Mouse (Mus musculus) right cerebral cortex, postnatal 14 days (tissue): ENCODE measurements around the gene Tmem143.
"Not testable (repeated sequence)": the region's sequence is repeated elsewhere in the genome, so short reads cannot be mapped to it uniquely, and the experiment has no call there.

ENCODE experiments used
- DNase-seq: peaks from one replicate; pipeline ENCODE4 v3.0.0; 2022

Gene Tmem143

DNA sequence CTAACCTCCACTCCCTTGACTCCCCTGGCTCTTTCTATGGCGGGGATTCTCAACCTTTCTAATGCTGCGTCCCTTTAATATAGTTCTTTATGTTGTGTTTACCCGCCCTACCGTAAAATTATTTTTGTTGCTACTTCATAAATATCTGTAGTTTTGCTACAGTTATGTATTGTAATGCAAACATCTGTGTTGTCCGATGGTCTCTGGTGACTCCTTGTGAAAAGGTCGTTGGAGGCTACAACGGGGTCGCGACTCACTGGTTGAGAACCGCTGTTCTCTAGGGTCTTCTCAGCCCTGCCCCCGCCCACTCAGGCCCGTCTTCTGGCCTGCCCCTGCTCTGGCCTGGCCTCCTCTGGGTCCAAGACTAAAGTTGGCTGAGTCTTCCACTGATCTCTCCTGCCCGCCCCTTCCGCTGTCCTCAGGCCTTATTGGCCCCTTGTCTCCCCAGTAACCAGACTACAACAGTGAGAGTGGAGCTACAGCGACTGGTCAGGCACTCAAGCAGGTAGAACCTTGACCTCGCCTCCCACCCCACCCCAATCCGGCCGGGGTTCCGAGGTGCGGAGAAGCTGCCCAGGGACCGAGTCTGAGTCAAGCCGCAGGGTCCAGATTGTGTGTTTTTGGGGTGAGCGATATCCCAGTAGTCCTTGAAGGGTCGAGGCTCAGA lies 27.2 kb downstream of the Tmem143 start, which contains the start of gene Ccdc114:
Gene Ccdc114, plus strand, starts transcription at position 311 of the 667 bp plus-strand sequence.
- peak; percentile 42 for DNase-seq

- no peak for DNase-seq
Measured at GRCm38 (mm10) chr7:45924429-45924816, 27.7 kb downstream of the Tmem143 start.

GRCm38 (mm10) chr7:45928626-45929295 lies 32.0 kb downstream of the Tmem143 start:
- DNase-seq: no peak

- DNase-seq: no peak
Measured at GRCm38 (mm10) chr7:45929688-45930087, 32.9 kb downstream of the Tmem143 start.

DNA sequence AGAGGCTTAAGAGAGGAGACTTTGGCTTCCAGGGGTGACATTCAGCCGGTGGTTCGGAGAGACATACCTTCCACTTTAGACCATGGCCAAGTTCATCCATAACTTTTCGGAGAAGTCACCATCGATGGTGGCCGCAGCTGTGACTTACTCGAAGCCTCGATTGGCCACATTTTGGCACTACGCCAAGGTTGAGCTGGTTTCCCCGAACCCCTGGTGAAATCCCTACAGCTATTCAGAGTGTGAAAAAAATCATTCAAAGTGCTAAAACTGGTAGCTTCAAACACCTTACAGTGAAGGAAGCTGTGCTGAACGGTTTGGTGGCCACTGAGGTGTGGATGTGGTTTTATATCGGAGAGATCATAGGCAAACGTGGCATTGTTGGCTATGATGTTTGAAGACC lies 37.0 kb downstream of the Tmem143 start:
- not testable (repeated sequence) for DNase-seq

- peak; percentile 65 for DNase-seq
Measured at GRCm38 (mm10) chr7:45935114-45935513, 38.4 kb downstream of the Tmem143 start.

DNA sequence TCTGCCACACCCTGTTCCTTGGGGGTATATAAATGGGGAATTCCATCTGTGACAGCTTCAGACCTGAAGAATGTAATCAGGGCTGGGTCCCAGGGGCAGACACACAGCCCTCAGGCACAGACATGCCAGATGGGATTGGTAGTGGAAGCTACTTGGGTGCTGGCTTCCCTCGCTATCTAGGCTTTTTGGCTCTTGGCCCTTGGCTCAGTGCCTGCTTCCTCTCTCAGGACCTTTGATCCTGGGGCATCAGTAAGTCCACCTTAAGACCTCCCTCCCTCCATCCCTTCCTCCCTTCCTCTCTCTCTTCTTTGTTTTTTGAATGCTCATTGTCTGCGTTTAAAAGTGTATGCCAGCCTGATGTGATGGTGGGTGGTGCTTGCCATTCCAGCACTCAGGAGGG lies 43.1 kb downstream of the Tmem143 start:
- no peak for DNase-seq

DNA sequence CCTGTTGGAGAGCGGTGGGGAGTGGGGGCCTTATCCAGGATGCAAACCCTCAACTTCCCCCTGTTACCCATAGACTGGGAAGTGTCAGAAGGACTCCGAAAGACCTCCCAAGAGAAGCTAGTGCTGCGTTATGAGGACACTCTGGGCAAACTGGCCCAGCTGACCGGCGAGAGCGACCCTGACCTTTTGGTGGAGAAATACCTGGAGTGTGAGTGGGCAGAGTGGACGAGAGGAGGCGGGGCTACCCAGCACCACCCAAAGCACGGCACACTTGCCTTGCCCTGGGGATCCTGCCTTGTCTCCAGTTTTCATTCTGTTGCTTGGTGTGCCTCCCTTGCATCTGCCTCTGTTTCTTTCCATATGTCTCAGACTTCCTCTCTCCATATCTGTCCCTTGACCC lies 45.2 kb downstream of the Tmem143 start:
- DNase-seq: no peak

DNA sequence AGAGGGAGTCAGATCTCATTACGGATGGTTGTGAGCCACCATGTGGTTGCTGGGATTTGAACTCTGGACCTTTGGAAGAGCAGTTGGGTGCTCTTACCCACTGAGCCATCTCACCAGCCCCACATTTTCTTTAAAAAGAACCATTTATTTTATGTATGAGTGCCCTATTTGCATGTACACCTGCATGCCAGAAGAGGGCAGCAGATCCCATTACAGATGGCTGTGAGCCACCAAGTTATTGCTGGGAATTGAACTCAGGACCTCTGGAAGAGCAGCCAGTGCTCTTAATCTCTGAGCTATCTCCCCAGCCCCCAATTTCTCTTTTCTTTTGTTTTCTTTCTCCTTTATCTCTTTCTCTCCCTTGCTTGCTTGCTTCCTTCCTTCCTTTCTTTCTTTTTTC lies 46.5 kb downstream of the Tmem143 start:
- DNase-seq: not testable (repeated sequence)

GRCm38 (mm10) chr7:45949061-45949460 lies 52.3 kb downstream of the Tmem143 start:
- DNase-seq: no peak

DNA sequence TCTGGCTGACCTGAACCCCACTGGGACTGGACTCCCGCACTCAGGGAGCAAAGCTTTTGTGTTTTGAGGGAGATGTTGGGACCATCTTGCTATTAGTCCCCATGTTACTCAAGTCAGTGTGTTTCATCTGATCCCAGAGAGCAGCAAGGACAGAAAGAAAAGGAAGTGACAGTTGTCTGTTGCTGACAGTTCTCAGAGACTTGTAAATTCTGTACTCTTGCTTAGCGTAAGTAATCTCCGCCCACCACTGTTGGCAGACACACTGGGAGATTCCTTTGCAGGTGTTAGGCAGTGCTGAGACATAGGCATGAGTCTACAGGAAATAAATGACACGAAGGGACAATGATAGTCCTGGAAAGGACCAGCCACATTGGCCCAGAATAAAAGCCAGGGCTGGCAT lies 59.9 kb downstream of the Tmem143 start:
- DNase-seq: no peak
